Mouse (Mus musculus): ENCODE results near the gene Pank4. TPM values are rescaled to one million over a fixed set of nuclear protein-coding genes. Genes with fewer than 3 reads are reported as not detected.

The Pank4 gene
- polyA plus RNA-seq, 1 experiment from 2014 or later: 41.1 TPM

DNA sequence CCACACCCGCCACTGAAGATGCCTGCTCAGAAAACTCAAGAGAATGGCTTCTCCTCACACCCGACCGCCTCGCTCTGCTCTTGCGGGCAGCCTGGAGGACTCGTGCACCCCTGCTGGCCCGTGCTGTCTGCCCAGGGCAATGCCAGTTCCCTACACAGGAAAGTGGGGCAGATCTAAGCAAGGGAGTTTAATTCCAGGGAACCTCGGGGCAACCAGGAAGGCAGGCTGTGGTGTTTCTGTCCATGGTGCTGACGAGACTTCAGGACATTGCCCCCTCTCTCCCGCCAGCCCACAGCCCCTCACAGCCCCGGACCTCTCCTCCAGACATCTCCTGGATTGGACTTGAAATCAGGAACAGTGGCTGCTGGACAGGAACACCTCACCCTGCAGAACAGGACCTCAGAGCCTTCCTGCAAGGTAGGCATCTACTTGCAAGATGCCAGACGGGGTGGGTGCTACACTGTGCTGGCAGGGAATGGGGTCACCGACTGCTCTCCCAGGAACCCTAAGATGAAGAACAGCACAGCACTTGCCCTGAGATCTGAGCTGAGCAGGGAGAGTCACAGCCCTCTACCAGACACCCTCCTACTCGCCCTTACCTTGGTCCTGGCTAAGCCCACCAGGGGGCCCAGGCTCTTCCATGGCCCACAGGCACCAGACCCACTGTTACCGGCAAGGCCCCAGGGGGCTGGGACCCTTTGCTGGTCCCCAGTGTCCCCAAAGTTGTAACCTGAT, 54.8 kb downstream of the Pank4 start:
- peak overlapping the region; percentile 61 for H3K27ac ChIP-seq
- ATAC-seq: peak; percentile 41
- 3% methylated on average over 15 of the region's 15 CpGs for WGBS
- no peaks in the 10 kb centered on the region for H3K36me3 ChIP-seq (ENCODE audit: poor library complexity, severe bottlenecking)
- peak overlapping the region; percentile 56 for H3K4me2 ChIP-seq
- H3K4me1 ChIP-seq: peaks cover 49% of the 10 kb centered on the region
- peaks cover 2% of the 10 kb centered on the region; the same call in 1 of the 2 replicates for H3K27me3 ChIP-seq
- H3K9me3 ChIP-seq (replicated peaks): no peaks in the 10 kb centered on the region
- peak overlapping the region; percentile 35 for H3K4me3 ChIP-seq
- peak overlapping the region; percentile 57 for H3K9ac ChIP-seq

DNA sequence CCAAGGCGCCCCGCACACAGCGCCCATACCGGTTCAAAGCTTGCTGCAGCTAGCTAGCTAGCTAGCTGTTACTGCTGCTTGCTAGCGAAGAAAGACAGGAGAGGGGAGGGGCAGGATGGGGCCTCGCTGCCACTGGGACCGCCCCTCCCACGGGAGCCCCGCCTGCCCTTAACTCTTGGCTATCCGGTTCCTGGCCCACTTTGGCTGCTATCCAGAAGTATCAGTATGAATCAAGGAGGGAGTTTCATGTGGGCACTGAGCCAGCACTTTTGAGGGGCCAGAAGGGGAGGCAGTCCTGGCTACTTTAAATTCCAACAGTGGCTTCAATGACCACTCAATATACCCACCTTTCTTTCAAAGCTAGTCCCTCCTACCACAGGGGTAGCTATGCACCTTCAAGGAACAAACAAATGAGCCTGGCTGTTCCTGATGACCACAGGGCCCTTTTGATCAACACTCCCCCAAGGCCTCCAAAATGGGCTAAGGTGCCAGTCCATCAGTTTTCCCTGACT, 55.5 kb downstream of the Pank4 start:
- 0% methylated on average over 10 of the region's 10 CpGs for WGBS
- peaks cover 55% of the 10 kb centered on the region for H3K4me1 ChIP-seq
- H3K4me2 ChIP-seq: peak overlapping the region; percentile 56

GRCm38 (mm10) chr4:155020141-155020540, 56.2 kb downstream of the Pank4 start:
- Histone ChIP-seq H3K9ac (no peak overlapping the region), H3K27ac (peak overlapping the region; percentile 45; the same call in 1 of the 2 replicates), H3K27me3 (peaks cover 2% of the 10 kb centered on the region; the same call in 1 of the 2 replicates), H3K36me3 (ENCODE audit: poor library complexity, severe bottlenecking) (no peaks in the 10 kb centered on the region), H3K4me3 (no peak overlapping the region), H3K9me3 (replicated peaks) (no peaks in the 10 kb centered on the region), H3K4me2 (no peak overlapping the region), H3K4me1 (peaks cover 62% of the 10 kb centered on the region)
- 81% methylated on average over 1 of the region's 1 CpGs for WGBS
- no peak for ATAC-seq

More for the DNA sequence above, 55.5 kb downstream of the Pank4 start:
- Histone ChIP-seq H3K36me3 (ENCODE audit: poor library complexity, severe bottlenecking) (no peaks in the 10 kb centered on the region), H3K9ac (peak overlapping the region; percentile 57), H3K9me3 (replicated peaks) (no peaks in the 10 kb centered on the region), H3K27ac (peak overlapping the region; percentile 61), H3K4me3 (peak overlapping the region; percentile 35), H3K27me3 (peaks cover 2% of the 10 kb centered on the region; the same call in 1 of the 2 replicates)
- peak; percentile 50 for ATAC-seq

- no peak overlapping the region for H3K4me3 ChIP-seq
- H3K27ac ChIP-seq: no peak overlapping the region
- H3K9me3 ChIP-seq (replicated peaks): no peaks in the 10 kb centered on the region
- 39% methylated on average over 9 of the region's 9 CpGs for WGBS
- no peak for ATAC-seq
- H3K4me1 ChIP-seq: peaks cover 69% of the 10 kb centered on the region
- H3K9ac ChIP-seq: no peak overlapping the region
- H3K27me3 ChIP-seq: peaks cover 2% of the 10 kb centered on the region; the same call in 1 of the 2 replicates
- H3K4me2 ChIP-seq: no peak overlapping the region
- H3K36me3 ChIP-seq (ENCODE audit: poor library complexity, severe bottlenecking): no peaks in the 10 kb centered on the region
These were observed 56.9 kb downstream of the Pank4 start for GRCm38 (mm10) chr4:155020813-155021212.

DNA sequence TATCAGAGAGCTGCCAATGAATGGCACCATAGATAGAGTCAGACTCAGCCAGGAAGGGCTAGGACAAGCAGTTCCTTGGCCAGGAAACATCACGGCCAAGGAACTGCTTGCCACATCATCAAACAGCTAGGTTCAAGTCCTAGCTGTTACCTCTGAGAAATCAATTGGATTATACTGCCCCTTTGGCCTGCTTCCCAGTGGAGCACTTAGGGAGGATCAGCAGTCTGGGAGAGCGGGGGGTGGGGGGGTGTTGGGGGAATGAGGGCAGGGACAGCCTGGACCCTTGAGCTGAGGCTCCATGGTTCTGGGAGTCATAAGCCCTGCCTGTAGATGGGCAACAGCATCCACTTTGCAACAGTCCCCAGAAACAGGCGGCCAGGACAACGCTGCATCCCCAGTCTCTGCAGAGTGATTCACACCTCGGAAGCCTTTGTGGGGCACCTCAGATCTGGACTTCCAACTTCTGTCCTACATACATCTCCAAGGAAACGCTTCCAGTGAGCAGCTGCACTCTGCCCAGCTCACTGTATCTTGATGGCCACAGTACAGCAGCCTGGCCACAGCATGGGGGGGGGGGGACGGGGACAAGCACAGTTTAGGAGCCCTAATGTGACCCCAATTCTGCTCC, 58.4 kb downstream of the Pank4 start:
- H3K4me1 ChIP-seq: peaks cover 66% of the 10 kb centered on the region
- no peak overlapping the region for H3K4me2 ChIP-seq
- no peak for ATAC-seq
- H3K4me3 ChIP-seq: no peak overlapping the region
- no peaks in the 10 kb centered on the region for H3K36me3 ChIP-seq (ENCODE audit: poor library complexity, severe bottlenecking)
- H3K9ac ChIP-seq: no peak overlapping the region
- no peaks in the 10 kb centered on the region for H3K9me3 ChIP-seq (replicated peaks)
- no peak overlapping the region for H3K27ac ChIP-seq
- no peaks in the 10 kb centered on the region; the same call in 1 of the 2 replicates for H3K27me3 ChIP-seq
- WGBS: 74% methylated on average over 7 of the region's 7 CpGs

DNA sequence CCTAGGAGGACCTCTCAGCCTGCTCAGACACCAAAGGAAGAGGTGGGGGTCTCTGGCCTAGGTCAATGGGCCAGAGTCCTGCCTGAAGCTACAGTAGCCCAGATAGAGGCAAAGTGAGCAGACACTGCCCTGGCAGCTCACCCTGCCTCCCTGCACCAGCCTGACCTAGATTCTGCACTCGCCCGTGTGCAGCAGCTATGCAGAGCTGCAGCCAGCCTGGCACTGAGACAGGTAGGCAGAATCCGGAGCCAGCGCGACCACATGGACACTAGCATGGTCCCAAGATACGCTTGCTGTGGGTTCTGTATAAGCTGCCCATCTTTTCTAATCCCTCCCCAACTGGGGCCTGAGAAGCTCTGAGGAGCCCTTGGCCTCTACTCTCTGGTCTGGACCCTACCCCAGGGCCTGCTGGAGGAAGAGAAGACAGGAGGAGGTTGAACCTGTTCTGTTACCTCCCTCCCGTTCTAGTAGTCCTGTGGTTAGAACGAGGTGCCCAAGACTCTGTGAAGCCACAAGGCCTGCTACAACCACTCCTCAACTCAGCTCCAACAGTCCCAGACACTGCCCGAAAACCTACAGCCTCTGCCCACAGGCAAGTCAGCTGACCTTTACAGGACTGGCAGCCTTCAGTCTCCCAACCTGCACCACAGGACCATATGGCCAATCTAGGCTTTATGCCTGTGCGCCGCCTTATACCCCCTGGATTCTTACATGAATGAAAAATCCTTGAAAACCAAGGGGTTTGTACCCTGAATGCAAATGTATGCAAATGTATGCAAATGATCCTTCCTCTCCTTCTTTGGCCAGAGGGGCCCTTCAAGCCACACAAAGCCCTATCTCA, 60.5 kb downstream of the Pank4 start:
- no peak overlapping the region; the same call in 1 of the 2 replicates for H3K4me2 ChIP-seq
- no peaks in the 10 kb centered on the region; the same call in 1 of the 2 replicates for H3K27me3 ChIP-seq
- H3K4me1 ChIP-seq: peaks cover 52% of the 10 kb centered on the region
- WGBS: 68% methylated on average over 11 of the region's 11 CpGs
- H3K9ac ChIP-seq: peak overlapping the region; percentile 26; the same call in 1 of the 2 replicates
- H3K27ac ChIP-seq: peak overlapping the region; percentile 76
- H3K36me3 ChIP-seq (ENCODE audit: poor library complexity, severe bottlenecking): no peaks in the 10 kb centered on the region
- ATAC-seq: peak; percentile 56
- H3K4me3 ChIP-seq: no peak overlapping the region
- H3K9me3 ChIP-seq (replicated peaks): no peaks in the 10 kb centered on the region

Other genes starting within 250 kb of the Pank4 start
- 0.31 and 0.45 TPM in 2 replicates for gene Ttc34, start 126.7 kb upstream of the Pank4 start, polyA plus RNA-seq (2015; fragmentation: Nextera tagmentation; extraction: Ambion mirVana)
- gene Mmel1, start 94.5 kb upstream of the Pank4 start, polyA plus RNA-seq (2015; fragmentation: Nextera tagmentation; extraction: Ambion mirVana): 0.12 and 0.24 TPM in 2 replicates
- gene Fam213b, start 65.0 kb upstream of the Pank4 start, polyA plus RNA-seq (2015; fragmentation: Nextera tagmentation; extraction: Ambion mirVana): 29.5 and 34.1 TPM in 2 replicates
- gene Tnfrsf14, start 35.6 kb upstream of the Pank4 start, polyA plus RNA-seq (2015; fragmentation: Nextera tagmentation; extraction: Ambion mirVana): 0.14 and 0.28 TPM in 2 replicates
- 243 and 266 TPM in 2 replicates for gene Hes5, start 3.2 kb upstream of the Pank4 start, polyA plus RNA-seq (2015; fragmentation: Nextera tagmentation; extraction: Ambion mirVana)
- gene Plch2, start 92.7 kb downstream of the Pank4 start, polyA plus RNA-seq (2015; fragmentation: Nextera tagmentation; extraction: Ambion mirVana): 5.9 and 6.3 TPM in 2 replicates
- 18.5 and 22.8 TPM in 2 replicates for gene Pex10, start 102.9 kb downstream of the Pank4 start, polyA plus RNA-seq (2015; fragmentation: Nextera tagmentation; extraction: Ambion mirVana)
- gene Rer1, start 122.3 kb downstream of the Pank4 start, polyA plus RNA-seq (2015; fragmentation: Nextera tagmentation; extraction: Ambion mirVana): 125 and 130 TPM in 2 replicates
- 7.4 and 9.4 TPM in 2 replicates for gene Morn1, start 122.5 kb downstream of the Pank4 start, polyA plus RNA-seq (2015; fragmentation: Nextera tagmentation; extraction: Ambion mirVana)

Data from forebrain, embryonic 13.5 days (tissue).